Mouse (Mus musculus) adrenal gland, postnatal 36 days (tissue): Measurements from ENCODE around the gene Golim4. TPM values are rescaled to one million over a fixed set of nuclear protein-coding genes. Genes with fewer than 3 reads are reported as not detected.
A peak's percentile ranks its signal among the peaks of the same experiment; 100 is the strongest.
"Not testable (repeated sequence)": the region's sequence is repeated elsewhere in the genome, so short reads cannot be mapped to it uniquely, and the experiment has no call there.

ENCODE experiments used
- DNase-seq, 2 experiments: peaks; one replicate each; pipeline ENCODE4 v3.0.0; 2021; ENCODE audit warnings: mixed read lengths in 1 of 2
- long read RNA-seq, 2 experiments: library from polyadenylated mRNA; stranded (forward); transcript quantifications; one replicate each; pipeline ENCODE4 v2.0.0; 2021; ENCODE audit warnings: borderline sequencing depth in 2 of 2
- total RNA-seq, 2 experiments: library from RNA; stranded (reverse); gene quantifications; 2 replicates each; pipeline ENCODE4 v1.2.3; 2021

Golim4 gene
- total RNA-seq = 100 to 1,000 TPM in 1 of 2 experiments, 10 to 100 TPM in 1; 49.6 to 104 TPM
- long read RNA-seq, experiment 1, full-length matches to known transcripts = 40 of 49 reads
- long read RNA-seq, experiment 1, partial matches to known transcripts = 6 of 49 reads
- long read RNA-seq, experiment 1, other reads (novel, unspliced or antisense) = 3 of 49 reads
- long read RNA-seq, experiment 2, full-length matches to known transcripts = 9 of 12 reads
- long read RNA-seq, experiment 2, partial matches to known transcripts = 0 of 12 reads
- long read RNA-seq, experiment 2, other reads (novel, unspliced or antisense) = 3 of 12 reads

DNA sequence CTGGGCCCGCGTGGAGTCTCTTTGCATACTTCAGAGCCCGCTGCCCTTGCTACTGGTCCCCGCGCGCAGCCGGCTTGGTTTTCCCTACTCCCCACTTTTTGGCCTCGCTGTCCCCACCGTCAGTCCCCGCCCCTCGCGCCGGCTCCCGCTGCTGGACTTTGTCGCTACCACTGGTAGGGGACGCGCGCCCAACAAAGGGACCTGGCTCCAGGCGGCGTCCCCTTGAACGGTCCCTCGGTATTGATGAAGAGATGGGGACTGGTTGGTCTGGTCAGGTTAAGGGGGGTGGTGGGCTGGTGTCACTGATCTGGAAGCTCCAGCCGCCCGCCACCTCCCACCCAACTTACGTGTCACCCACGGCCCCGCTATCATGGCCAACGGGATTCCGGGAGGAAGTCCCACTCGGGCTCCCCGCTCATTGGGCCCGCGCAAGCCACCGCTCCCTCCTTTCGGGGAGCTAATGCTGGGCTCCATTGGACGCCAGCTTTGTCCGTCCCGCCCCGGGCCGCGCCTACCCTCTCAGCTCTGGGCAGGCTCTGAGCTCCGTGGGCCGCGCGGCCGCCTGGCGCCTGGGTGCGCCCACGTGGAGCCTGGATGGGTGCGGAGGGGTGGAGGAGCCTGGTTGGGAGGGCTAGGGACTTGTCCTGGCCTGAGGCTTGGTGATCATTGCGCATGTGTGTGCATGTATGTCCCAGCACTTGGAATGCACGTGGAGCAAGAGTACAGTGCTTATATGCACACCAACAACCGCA is at the start of gene Golim4:
Golim4 (minus strand) TSS at position 399 of the 752 bp plus-strand sequence.
- DNase-seq = peak; percentile 98 to 99

DNA sequence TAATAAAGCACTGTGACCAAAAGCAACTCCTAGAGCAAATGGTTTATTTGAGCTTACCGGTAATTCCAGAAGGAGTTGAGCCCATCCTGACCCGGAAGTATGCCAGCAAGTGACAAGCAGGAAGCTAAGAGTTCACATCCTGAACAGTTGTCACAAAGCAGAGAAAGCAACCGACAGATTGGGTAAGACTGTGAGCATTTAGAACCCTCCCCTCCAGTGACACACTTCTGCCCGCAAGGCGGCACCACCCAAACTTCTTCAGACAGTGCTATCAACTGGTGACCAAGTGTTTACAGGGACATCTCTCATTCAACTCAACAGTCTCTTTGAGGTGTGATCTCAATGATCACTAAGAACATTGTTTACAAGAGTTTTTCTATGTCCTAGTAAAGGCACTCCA is 48.9 kb upstream of the Golim4 start:
- no peak for DNase-seq

DNA sequence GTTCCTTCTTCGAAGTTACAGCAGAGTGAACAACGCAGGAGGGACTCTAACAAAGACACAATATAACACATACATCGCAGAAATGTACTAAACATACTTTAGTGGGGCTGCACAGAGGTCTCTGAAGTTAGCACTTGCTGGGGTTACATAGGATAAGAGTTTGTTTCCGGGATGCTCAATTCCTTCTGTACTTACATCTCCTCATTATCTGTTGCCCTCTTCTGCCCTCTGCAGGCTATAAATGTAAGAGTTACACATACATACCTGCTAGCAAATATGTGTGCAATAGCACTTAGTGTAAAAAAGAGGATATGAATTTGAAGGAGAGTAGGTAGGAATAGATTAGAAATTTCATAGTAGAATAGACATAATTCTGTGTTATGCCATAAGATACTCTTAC is 44.4 kb upstream of the Golim4 start:
- peak in 1 of 2 experiments; percentile 22 for DNase-seq

DNA sequence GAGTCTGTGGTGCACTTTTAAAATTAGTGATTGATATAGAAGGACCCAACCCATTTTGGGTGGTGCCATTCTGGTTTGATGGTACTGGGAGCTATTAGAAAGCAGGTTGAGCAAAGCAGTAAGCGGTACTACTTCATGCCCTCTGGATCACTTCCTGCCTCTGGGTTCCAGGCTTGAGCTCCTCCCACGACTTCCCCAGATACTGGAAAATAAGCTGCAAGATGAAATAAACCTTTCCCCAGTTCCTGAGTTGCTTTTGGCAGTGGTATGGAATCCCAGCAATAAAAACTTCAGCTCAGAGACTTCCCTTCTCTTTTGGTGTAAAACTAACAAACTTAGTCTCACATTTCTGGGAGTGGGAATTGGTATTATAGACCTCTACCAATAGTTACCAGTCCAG is 43.7 kb upstream of the Golim4 start:
- DNase-seq = no peak

DNA sequence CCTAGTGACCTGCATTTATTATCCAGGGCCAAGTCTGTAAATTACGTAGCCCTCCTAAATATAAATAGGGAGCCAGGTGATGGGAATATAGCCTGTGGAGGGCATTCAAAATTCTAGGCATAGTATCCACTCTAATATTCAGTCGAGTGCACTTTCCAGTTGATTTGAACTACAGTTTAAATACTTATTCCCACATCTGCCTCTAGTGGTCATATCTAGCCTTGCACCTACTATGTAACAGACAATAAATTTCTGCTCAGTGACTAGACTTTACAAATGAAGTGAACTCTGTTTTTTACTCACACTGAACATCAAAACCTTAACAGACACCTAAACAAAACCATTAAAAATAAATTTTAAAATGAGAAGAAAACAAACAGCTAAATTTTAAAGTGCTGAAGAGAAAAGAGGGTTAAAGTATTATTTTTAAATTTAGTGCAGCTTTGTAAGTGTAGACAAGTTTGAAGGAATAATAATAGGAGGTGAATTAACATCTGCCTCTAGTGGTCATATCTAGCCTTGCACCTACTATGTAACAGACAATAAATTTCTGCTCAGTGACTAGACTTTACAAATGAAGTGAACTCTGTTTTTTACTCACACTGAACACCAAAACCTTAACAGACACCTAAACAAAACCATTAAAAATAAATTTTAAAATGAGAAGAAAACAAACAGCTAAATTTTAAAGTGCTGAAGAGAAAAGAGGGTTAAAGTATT is 24.4 kb upstream of the Golim4 start:
- DNase-seq = peak in 1 of 2 experiments; percentile 14

DNA sequence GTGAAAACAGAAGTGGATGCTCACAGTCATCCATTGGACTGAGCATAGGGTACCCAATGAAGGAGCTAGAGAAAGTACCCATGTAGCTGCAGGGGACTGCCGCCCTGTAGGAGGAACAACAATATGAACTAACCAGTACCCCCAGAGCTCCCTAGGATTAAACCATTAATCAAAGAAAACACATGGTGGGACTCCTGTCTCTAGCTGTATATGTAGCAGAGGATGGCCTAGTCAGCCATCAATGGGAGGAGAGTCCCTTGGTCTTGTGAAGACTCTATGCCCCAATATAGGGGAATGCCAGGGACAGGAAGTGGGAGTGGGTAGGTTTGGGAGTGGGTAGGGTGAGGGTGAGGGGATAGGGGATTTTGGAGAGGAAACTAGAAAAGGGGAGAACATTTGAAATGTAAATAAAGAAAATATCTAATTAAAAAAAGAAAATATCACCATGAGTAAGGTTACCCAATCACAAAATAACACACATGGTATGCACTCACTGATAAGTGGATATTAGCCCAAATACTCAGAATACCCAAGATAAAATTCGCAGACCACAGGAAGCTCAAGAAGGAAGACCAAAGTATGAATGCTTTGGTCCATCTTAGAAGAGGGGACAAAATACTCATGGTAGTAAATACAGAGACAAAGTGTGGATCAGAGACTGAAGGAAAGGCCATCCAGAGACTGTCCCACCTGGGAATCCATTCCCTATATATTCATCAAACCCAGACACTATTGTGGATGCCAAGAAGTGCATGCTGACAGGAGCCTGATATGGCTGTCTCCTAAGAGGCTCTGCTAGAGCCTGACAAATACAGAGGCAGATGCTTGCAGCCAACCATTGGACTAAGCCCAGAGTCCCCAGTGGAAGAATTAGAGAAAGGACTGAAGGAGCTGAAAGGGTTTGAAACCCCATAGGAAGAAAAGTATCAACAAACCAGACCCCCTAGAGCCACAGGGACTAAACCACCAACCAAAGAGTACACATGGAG is 6.3 kb upstream of the Golim4 start:
- DNase-seq = not testable (repeated sequence)

DNA sequence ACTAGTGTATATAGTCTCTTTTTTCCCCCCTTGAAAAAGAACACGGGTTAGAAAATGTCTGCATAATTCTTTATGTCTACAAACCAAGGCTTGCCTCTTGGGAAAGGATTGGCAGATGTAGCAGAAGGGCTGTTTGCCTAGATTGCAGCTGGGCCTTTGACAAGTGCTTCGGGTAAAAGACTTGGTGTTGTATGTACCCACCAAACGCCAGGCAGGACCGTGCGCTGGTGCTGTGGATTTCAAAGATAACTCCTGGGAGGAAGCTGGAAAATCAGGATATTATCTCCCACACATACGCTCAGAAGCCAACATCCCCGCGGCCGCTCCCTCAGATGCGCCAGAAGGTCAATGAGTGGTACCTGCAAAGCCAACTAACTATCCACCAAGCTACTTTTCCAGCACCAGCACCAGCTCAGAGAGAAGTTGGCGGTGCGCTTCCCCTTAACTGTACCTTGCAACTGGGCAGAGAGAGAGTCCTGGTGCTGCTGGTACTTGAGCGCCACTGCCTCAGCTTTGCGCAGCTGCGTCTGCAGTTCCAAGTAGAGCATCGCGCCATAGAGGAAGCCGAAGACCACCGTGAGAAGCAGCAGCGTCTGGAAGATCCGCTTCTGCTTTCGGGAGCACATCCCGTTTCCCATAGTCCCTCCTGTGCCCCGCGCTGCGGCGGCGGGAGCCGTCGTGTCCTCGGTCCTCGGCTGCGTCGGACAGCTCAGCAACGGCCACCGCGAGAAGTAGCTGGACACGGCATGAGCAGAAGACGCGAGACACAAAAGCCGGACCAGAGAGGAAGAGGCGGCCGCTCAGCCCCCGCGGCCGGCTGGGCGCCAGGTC is 873 bp downstream of the Golim4 start:
- DNase-seq = peak in 1 of 2 experiments; percentile 66

DNA sequence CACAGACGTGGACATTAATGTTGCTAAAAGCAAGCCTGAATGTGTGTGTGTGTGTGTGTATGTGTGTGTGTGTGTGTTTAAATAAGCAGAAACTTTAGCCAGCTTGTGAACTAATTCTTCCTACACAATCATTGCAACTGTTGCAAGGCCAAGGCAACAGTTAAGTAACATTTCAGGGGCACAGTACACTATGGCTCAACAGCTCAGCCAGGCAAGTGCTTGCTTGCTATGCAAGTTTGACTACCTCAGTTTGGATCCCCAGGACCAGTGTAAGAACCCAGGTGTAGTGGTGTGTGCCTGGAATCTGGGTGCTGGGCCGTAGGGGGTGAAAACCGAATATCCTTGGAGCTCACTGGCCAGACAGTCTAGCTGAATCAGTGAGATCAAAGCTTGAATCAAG is 2.6 kb downstream of the Golim4 start:
- DNase-seq = peak in 1 of 2 experiments; percentile 52

DNA sequence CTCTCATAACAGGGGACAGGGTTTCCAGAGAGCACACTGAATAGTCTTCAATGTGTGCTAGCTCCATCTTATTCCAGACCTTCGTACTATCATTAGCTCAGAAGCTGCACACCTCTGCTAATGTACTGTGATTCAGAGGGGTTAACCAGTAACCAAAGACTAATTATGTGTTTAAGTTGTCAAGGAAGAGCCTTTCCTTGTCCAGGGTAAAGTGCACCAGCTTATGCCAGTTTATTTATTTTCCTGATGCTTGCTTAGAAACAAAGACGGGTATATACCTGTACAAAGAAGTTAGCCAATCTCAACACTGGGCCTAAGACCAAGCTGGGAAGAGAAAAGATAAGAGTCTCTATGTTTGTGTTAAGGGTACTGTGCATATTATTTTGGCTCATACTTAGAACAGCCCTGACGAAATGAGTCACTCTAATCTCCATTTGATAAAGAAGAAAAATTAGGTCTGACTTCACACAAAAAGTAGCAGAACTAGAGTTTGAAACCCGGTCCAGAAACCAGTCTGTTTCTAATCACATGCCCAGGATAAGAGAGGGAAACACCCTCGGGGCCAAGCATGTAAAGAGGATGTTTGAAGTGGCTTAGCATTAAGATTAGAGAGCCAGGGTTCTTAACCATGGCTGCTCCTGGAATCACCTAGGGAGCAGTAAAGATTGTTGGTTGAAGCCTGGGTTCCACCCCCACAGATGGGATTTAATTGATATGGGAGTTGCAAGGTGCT is 4.3 kb downstream of the Golim4 start:
- no peak for DNase-seq

DNA sequence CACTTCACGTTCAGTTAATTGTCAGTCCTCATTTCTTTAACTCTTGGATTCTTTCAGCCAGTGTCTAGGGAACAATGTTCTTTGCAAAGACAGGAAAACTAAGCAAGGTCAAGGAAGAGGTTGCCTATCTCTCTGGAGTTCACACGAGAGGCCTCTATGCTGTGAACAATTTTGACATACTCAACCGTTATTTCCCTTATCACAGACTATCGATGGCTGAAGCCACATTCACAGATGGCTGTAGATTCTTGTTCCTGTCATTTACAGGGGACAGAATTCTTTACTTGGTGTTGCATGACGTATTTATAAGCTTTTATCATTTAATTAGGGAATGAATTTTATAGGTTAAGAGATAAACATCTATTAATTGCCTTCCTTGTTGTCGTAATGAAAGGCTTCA is 5.9 kb downstream of the Golim4 start:
- DNase-seq = no peak

DNA sequence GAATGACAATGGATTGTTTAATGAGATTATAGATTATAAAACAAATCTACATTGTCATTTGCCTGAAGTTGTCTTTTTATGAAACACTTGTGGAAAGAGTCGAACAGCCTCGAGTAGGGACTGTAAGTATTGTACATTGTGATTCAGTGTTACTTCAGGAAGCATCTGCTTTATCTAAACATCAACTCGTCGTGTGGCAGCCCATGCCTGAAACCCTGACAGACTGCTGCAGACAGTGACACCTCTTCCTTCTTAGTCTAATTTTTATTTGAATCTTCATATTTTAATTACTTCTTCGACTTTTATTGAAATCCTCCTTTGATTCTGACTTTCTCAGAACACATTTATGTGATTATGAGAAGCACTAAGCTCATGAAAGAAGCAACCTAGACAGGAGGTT is 7.4 kb downstream of the Golim4 start:
- no peak for DNase-seq

DNA sequence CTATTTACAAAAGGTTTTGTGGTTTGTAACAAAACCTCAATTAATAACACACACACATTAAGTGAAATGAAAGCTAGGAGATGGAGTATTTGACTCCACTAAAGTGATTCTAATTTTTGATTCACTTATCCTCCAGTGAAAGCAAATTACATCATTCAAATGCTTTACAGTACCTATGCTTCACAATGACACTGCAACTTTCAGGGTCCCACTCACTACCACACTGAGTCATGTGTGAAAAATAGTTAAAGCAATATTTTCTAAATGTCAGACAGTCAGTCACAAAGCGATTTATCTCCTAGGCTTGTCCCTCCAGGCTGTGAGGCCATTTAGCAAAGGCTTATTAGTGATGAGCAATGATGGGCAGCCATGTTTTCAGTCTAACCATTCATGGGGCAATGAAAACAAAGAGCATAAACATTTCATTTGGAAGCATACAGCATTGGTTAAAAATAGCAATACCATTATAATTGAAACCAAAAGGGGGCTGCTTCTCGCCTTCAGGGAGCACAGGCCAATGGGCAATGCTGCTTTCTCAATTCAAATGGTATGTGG is 8.1 kb downstream of the Golim4 start:
- peak in 1 of 2 experiments; percentile 15 for DNase-seq

DNA sequence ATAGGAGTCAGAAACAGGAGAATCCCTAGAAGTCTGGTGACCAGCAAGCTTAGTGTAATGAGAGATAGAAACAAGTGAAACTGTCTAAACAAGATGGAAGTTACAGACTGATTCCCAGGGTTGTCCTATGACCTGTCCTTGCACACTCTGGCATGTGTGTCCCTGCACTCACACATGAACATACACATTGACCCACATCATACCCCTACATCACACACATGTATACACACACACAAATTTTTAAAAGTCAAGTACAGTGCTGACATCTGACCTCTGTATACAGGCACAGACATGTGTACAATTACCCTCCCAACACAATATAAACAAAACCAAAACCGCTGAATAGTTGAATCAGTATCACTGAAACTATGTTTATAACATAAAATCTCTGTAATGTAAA is 8.7 kb downstream of the Golim4 start:
- DNase-seq = no peak

DNA sequence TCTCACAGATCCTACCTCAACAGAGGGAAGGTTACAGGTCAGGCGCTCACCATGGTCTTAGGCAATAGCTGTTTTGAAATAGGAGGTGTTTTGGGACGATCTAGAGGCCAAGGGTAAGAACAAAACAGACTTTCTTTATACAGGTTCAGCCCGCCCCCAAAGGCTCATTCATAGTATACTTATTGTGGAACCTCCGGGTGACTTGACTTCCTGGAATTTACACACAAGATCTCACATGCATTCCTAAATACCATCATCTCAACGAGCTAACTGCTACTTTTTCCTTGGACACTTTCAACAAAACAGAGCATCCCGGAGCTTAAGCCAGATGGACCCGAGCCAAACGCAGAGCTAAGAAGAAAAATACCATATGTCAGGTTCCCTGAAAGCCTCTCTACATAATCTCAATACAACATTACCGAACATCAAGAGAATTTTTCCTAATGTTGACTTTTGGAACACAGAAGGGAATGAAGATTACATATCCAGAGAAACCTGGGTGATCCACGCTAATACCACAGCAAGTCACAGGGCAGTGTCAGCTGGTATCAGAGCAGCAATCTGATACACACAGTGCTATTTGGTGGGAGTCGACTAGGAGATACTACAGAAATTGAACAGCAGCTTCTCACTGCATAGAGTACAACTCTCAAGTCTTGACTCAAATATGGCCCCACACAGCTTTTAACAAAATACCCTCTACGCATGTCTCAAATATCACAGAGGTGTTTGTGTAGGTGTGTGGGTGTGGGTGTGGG is 14.3 kb downstream of the Golim4 start:
- no peak for DNase-seq

DNA sequence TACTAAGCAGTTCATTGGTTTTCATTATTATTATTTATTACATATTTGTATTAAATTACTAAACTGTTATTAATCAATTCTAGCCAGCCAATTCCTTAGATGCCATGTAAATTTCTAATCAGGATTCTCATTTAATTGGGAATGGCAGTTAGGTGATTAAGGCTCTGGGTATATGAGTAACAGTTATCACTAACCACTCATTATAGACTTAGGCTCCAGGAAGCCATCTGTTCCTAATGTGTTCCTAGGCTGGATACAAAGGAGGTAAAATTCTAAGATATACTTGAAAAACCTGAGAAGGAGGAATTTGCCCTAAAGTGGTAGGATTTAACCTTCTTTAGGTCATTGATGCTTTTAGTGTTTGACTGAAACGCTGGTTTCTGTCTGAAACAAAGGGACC is 14.9 kb downstream of the Golim4 start:
- no peak for DNase-seq

DNA sequence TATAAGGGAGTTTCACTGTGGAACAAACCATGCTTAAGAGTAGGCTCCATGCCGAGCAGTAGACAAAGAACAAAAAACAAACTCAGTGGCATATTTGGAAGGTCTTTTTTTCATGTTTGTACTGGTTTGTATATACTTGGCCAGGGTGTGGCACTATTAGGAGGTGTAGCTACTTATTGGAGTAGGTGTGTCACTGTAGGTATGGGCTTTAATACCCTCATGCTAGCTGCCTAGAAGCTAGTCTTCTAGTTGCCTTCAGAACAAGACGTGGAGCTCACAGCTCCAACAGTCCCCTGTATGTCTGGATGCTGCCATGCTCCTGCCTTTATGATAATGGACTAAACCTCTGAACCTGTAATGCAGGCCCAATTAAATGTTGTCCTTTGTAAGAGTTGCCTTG is 20.6 kb downstream of the Golim4 start:
- no peak for DNase-seq

DNA sequence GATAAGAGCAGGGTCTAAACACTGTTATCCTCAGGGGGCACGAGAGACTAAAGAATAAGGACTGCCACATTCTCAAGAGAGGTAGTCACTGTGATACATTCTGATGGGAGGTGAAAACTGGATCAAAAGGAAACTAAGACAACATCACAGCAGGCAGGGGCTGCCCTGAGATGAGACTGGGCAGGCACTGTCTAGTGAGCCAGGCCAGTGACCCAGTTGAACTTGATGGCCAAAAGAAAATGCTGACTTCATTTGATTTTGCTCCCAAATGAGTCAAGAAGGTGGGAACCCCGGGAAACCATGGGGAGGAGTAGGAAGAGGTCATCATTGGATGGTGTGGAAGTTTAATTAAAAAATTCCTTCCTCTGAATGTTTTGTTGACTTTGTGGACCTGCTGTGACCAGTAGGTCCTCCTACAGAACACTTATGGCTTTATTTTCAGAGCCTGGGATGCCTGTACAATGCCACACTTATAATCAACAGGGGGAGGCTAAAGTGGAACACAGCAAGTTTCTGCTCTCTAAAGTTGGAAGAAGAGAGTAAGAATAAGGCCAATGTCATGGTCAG is 26.0 kb downstream of the Golim4 start:
- DNase-seq = no peak

DNA sequence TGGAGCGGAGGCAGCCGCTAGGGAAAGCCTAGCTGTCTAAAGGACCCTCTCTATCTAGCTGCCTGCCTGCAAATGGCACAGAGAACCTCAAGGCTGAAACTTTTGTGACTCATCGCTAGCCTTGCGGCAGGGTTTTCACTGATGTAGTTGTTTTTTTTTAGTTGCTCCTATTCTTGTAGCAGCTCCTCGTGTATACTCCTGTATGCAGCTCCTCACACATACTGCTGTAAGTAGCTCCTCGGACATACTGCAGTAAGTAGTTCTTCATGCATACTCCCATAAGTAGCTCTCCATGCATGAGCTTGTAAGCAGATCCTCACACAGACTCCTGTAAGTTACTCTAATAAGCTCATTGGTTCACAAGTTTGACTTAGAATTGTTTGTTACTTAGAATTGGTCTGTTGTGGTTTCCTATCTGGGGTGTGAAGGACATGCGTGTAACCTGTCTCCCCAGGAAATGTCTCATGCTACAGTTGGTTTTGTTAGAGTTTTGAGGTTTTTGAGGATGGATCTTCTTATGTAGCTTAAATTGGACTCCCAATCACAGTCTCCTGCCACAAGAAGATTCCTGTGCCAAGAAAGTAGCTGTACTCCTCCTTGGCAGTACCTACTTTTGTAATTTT is 26.7 kb downstream of the Golim4 start:
- DNase-seq = peak; percentile 72 to 75
